Mouse (Mus musculus) CD4-positive, CD25-positive, alpha-beta regulatory T cell, adult 4 months (primary cell): Measurements from ENCODE around the gene Relt. TPM values are rescaled to one million over a fixed set of nuclear protein-coding genes. Genes with fewer than 3 reads are reported as not detected.

Source experiments
- ATAC-seq: one replicate; pipeline ENCODE4 v1.8.0; 2017
- polyA plus RNA-seq, 2 experiments: library from polyadenylated mRNA; unstranded; fragments of 100-300 nt; shearing (Covaris generic); gene quantifications; one replicate each; pipeline ENCODE4 v1.2.1; 2017

The Relt gene
- polyA plus RNA-seq, 2 experiments from 2014 or later, result 16.4 to 24.4 TPM

GRCm38 (mm10) chr7:100844385-100845025 is 18.7 kb downstream of the Relt start:
- ATAC-seq, result no peak

DNA sequence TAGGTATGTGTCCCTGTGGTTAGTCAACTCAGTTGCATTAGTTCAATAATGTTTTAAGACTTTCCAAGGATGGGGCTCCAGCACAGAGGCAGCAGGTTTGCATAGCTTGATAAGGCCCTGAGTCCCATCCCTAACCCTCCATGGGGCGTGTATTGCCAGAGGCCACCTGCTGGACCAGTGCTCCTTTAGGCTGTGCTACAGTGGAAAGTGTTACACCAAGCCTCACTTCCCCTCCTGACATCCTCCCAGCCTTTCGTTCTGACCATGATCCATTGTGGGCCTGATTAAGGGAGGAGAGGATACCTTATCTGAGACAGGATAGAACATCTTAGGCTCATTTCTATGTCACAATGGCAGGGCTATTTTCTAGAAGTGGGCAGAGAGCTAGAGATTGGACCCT is 19.4 kb downstream of the Relt start:
- ATAC-seq, result no peak

DNA sequence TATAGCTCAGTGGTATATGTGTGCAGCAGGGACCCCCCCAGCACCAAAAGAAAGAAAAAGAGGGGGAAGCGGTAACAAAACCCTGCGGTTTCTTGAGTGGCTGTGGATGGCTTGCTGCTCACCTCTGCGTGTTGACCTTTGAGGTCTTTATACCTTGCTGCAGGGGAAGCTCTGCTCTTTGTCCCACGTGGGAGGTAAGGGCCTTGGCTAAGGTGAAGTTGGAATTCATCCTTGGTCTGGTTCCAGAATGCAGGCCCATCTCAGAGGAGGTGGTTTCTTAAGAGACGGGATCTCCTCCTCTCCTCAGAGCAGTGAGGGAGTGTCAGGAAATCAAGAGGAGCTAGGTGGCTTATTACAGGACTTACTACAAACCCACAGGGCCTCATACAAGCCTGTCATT is 21.1 kb downstream of the Relt start:
- no peak for ATAC-seq

DNA sequence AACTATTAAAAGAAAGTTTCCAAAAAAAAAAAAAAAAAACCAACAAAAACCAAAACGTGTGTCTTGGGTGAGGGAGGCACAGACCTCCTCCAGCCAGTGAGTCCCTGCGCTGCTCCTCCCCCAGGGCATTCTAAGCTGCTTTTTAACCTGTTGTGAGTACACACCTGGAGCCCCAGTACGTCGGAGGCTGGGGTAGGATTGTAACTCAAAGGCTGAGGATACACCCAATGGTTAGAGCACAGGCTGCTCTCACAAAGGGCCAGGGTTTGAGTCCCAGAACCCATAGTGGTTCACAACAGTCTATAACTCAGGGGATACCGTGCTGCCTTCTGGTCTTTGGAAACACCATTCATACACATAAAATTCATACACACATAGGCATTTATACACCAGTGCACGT is 21.6 kb downstream of the Relt start:
- ATAC-seq, result no peak

DNA sequence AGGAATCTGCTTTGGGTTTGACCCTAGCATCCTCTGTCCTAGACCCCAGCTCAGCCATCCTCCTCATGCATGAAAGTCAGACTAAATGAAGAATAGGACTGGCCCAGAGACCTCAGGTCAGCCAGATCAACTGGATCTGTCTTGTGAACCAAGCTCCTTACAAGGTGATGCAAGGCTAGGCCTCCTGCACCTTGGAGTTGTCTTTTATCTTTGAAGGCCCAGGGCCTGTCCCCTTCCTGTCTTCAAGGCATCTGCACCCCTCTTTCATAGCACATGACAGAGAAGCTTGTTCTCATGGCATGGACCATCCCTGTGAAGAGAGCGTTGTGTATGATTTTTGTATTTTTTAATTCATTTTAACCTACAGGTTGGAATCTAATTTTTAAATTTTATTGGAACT is 22.3 kb downstream of the Relt start:
- no peak for ATAC-seq

GRCm38 (mm10) chr7:100839632-100840402 is 23.4 kb downstream of the Relt start:
- ATAC-seq, result no peak

DNA sequence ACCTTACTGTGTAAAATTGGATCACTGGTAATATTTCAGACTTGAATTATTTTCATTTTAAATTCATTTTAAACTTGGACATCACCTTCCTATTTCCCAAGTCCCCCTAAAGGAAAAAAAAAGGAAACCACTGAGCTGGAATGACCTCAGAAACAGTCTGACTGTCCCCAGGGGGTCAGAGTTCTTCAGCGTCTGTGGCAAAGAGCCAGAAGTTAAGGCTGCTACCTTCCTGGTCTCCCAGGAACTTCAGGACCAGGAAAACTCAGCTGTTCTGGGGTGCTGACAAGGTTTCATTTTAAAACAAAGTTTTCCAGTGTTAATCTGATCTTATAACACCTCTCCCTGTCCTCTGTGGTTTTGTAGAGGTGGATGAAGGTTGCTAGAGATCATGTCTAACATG is 25.5 kb downstream of the Relt start:
- ATAC-seq, result no peak

- ATAC-seq, result no peak
These were observed 26.6 kb downstream of the Relt start for GRCm38 (mm10) chr7:100836657-100837056.

GRCm38 (mm10) chr7:100835711-100836110 is 27.5 kb downstream of the Relt start:
- ATAC-seq, result no peak

GRCm38 (mm10) chr7:100835168-100835567 is 28.1 kb downstream of the Relt start:
- no peak for ATAC-seq

- ATAC-seq, result no peak
These were observed 29.4 kb downstream of the Relt start for GRCm38 (mm10) chr7:100833859-100834258.

- ATAC-seq, result no peak
These were observed 34.7 kb downstream of the Relt start for GRCm38 (mm10) chr7:100828549-100828948.

DNA sequence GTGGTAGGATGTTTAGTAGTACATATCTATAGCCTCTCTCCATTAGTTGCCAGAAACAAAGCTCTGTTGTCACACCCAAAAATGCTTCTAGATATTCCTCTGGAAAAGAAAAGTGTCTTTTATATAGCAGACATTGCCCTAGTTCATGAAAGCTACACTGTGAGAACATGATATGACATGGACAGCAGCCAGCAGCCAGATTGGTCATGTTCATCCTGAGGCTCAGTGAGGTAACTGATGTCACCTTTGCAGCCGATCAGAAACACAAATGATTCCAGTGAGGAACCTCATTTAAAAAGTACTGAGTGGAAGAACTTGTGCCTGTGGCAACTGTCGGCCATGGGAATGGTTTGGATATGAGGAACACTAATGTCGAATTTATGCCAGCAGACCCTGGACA is 38.6 kb downstream of the Relt start:
- ATAC-seq, result no peak

DNA sequence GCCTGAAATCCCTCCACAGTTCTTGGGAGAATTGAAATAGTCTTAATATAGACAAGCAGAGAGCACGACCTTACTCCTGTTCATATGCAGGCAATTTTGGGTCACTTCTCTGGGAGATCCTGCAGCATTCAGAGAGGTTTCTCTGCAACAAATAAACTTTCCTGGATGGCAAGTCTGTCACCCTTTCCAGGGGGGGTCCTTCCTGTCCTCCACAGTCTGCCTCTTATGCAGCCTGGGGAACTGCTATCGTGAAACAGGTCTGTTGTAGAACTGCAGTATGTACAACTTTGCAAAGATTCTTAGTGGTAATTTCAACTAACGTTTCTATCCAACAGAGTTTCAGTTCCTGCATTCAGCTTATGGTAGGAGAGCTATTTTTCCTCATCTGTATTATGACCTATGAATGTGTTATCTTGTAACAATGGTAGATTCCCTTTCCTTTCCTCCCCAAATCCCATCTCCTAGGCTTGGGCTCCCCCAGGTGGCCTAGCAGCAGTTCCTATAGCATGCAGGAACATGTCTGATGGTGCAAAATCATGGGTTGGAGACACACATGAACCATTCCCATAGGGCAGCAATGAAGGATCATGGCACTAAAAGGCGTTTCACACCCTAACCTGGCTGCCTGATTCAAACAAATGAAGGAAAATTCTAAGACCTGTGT is 44.7 kb downstream of the Relt start:
- ATAC-seq, result no peak

- ATAC-seq, result no peak
These were observed 45.8 kb downstream of the Relt start for GRCm38 (mm10) chr7:100817442-100817760.

- ATAC-seq, result no peak
These were observed 46.3 kb downstream of the Relt start for GRCm38 (mm10) chr7:100816759-100817441.

DNA sequence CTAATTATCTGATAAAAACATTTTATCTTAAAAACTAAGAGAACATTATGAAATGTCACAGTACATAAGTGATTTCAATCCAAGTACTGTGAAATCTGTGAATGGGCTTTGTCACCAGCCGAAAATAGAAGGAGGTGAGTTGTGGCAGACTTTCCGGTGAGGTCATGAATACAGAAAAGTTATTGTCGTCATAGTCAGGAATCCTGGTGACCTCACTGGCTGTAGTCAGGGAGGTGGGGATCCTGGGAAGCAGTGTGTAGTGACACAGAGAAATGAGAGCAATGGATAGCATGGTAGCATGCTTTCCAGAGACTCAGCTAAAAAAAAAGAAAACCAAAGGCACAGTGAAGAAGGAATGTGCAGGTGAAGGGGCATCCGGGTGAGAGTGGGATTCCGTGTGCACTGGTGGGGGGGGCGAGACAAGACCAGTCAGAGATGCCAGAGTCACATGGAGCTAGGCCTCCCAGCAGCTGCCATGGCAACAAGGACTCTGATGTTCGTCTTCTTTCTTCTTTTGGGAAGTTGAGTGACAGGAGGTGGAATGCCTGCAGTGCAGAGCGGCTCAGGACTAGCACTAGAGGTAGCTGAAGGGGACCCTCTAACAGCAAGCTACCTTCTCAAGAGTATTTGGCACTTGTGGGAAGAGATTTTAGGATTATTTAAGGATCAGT is 47.2 kb downstream of the Relt start:
- ATAC-seq, result no peak

GRCm38 (mm10) chr7:100812641-100813040 is 50.6 kb downstream of the Relt start:
- no peak for ATAC-seq

GRCm38 (mm10) chr7:100811912-100812311 is 51.3 kb downstream of the Relt start:
- no peak for ATAC-seq

- ATAC-seq, result no peak
These were observed 57.9 kb downstream of the Relt start for GRCm38 (mm10) chr7:100805391-100805790.

DNA sequence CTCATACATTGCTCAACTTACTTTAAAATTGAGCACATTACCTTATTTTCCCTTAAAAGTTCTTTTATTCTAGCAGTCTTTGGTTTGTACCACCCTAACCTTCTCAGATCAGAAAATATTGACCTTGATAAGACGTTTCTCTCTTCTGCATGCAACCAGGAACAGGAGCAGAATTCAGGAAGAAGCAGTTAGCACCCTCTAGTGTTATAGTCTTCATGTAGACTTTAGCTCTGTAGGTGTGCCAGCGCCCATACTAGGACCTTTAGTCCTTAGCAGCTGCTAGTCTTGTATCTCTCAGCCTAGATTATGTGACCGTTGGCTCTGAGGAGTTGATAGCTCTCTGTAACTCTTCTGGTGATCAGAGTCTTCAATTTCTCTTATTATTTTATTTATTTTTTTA is 64.4 kb downstream of the Relt start:
- no peak for ATAC-seq
